Mouse (Mus musculus) intestine, embryonic 14.5 days (tissue): ENCODE data around the gene Rnaseh2c. TPM values are rescaled to one million over a fixed set of nuclear protein-coding genes. Genes with fewer than 3 reads are reported as not detected.

ENCODE experiments used
- ATAC-seq: fragments of 200-750 bp; cut with Nextera tagmentation; replicated peaks from 2 replicates; pipeline ENCODE4 v1.8.0; 2017; ENCODE audit warnings: low read depth, moderate number of reproducible peaks, moderate TSS enrichment, moderate library complexity; ENCODE audit not compliant: low FRiP score, low TSS enrichment
- DNase-seq: peaks from one replicate; pipeline ENCODE4 v3.0.0-alpha.2; 2018; ENCODE audit warnings: low spot score
- H3K27ac ChIP-seq: fragments of 300-500 bp; sonication (generic); 2 replicates; pipeline ENCODE4 v1.5.1; 2014; ENCODE audit warnings: low read depth, mild to moderate bottlenecking, control low read depth
- H3K27me3 ChIP-seq: fragments of 300-500 bp; sonication (generic); replicated peaks from 2 replicates; pipeline ENCODE4 v1.6.1; 2014; ENCODE audit warnings: low read length, control low read depth; ENCODE audit not compliant: control insufficient read depth, insufficient read depth
- H3K36me3 ChIP-seq: fragments of 300-500 bp; sonication (generic); 2 replicates; pipeline ENCODE4 v1.6.1; 2014; ENCODE audit warnings: low read length, control low read depth; ENCODE audit not compliant: control insufficient read depth, insufficient read depth
- H3K4me1 ChIP-seq: fragments of 300-500 bp; sonication (generic); replicated peaks from 2 replicates; pipeline ENCODE4 v1.6.1; 2014; ENCODE audit warnings: low read length, control low read depth, mixed read lengths; ENCODE audit not compliant: control insufficient read depth, insufficient read depth
- H3K4me2 ChIP-seq: fragments of 300-500 bp; sonication (generic); 2 replicates; pipeline ENCODE4 v1.6.1; 2014; ENCODE audit warnings: low read length
- H3K4me3 ChIP-seq: fragments of 300-500 bp; sonication (generic); 2 replicates; pipeline ENCODE4 v1.5.1; 2014; ENCODE audit warnings: low read depth, low read length, control low read depth, mixed read lengths
- H3K9ac ChIP-seq: fragments of 300-500 bp; sonication (generic); 2 replicates; pipeline ENCODE4 v1.6.1; 2014; ENCODE audit warnings: mild to moderate bottlenecking, low read length
- H3K9me3 ChIP-seq: fragments of 300-500 bp; sonication (generic); 2 replicates; pipeline ENCODE4 v1.6.1; 2016; ENCODE audit warnings: low read length, control low read depth; ENCODE audit not compliant: control insufficient read depth
- WGBS: fragments of 180-500 bp; shearing (Covaris S2); extraction: QIAGEN DNeasy Blood & Tissue Kit; methylation state at CpG from one replicate; pipeline ENCODE4 v1.1.7; 2014; 5-methylcytosine and 5-hydroxymethylcytosine counted together
- polyA plus RNA-seq: library from polyadenylated mRNA; unstranded; fragments of >200 nt; fragmentation: Nextera tagmentation; extraction: Ambion mirVana; gene quantifications from 2 replicates; pipeline ENCODE4 v1.2.1, GENCODE M21; 2014

The Rnaseh2c gene
- polyA plus RNA-seq, 1 experiment from 2014 or later: 131 TPM

- DNase-seq: no peak
- no peak for ATAC-seq
- 79% methylated on average over 9 of the region's 9 CpGs for WGBS
- peaks cover 6% of the 10 kb centered on the region for H3K4me1 ChIP-seq
- no peaks in the 10 kb centered on the region for H3K27me3 ChIP-seq
- no peak overlapping the region for H3K9ac ChIP-seq
- no peak overlapping the region for H3K27ac ChIP-seq
- no peak overlapping the region for H3K4me2 ChIP-seq
- H3K36me3 ChIP-seq: no peaks in the 10 kb centered on the region
- no peak overlapping the region for H3K4me3 ChIP-seq
- no peaks in the 10 kb centered on the region for H3K9me3 ChIP-seq
These were observed 30.4 kb downstream of the Rnaseh2c start for GRCm38 (mm10) chr19:5632120-5632519.

- no peaks in the 10 kb centered on the region for H3K9me3 ChIP-seq
- H3K4me3 ChIP-seq: no peak overlapping the region
- H3K27ac ChIP-seq: no peak overlapping the region
- 73% methylated on average over 7 of the region's 7 CpGs for WGBS
- H3K4me2 ChIP-seq: peak overlapping the region; percentile 85
- DNase-seq: no peak
- ATAC-seq: no peak
- no peak overlapping the region for H3K9ac ChIP-seq
- no peaks in the 10 kb centered on the region for H3K27me3 ChIP-seq
- peaks cover 23% of the 10 kb centered on the region for H3K36me3 ChIP-seq
- peaks cover 22% of the 10 kb centered on the region for H3K4me1 ChIP-seq
These were observed 34.4 kb downstream of the Rnaseh2c start for GRCm38 (mm10) chr19:5636036-5636570.

GRCm38 (mm10) chr19:5636571-5637041 is 34.9 kb downstream of the Rnaseh2c start:
- no peak for DNase-seq
- no peak for ATAC-seq
- 45% methylated on average over 12 of the region's 12 CpGs for WGBS

GRCm38 (mm10) chr19:5637069-5638047 is 35.7 kb downstream of the Rnaseh2c start, which contains the start of gene Rela:
Gene Rela (plus strand): TSS chr19:5637483.
- peak; percentile 89 for DNase-seq
- peak within 1 kb of the TSS; percentile 74 for H3K4me3 ChIP-seq
- H3K4me1 ChIP-seq: peaks cover 22% of the 10 kb centered on the region
- peak; percentile 78 for ATAC-seq
- H3K27ac ChIP-seq: peak within 1 kb of the TSS; percentile 88
- no peaks in the 10 kb centered on the region for H3K9me3 ChIP-seq
- no peaks in the 10 kb centered on the region for H3K27me3 ChIP-seq
- H3K9ac ChIP-seq: peak within 1 kb of the TSS; percentile 88
- peaks cover 36% of the 10 kb centered on the region for H3K36me3 ChIP-seq
- H3K4me2 ChIP-seq: peak within 1 kb of the TSS; percentile 85
- under 1% methylated on average over 98 of the region's 109 CpGs for WGBS

More at GRCm38 (mm10) chr19:5636571-5637041, 34.9 kb downstream of the Rnaseh2c start:
- H3K27me3 ChIP-seq: no peaks in the 10 kb centered on the region
- peaks cover 28% of the 10 kb centered on the region for H3K36me3 ChIP-seq
- H3K9ac ChIP-seq: peak overlapping the region; percentile 88
- peak overlapping the region; percentile 74 for H3K4me3 ChIP-seq
- H3K9me3 ChIP-seq: no peaks in the 10 kb centered on the region
- H3K4me2 ChIP-seq: peak overlapping the region; percentile 85
- H3K27ac ChIP-seq: peak overlapping the region; percentile 88
- peaks cover 22% of the 10 kb centered on the region for H3K4me1 ChIP-seq

GRCm38 (mm10) chr19:5638416-5639005 is 36.8 kb downstream of the Rnaseh2c start:
- Histone ChIP-seq H3K4me3 (peak overlapping the region; percentile 74), H3K9ac (peak overlapping the region; percentile 88), H3K4me1 (peaks cover 22% of the 10 kb centered on the region), H3K36me3 (peaks cover 47% of the 10 kb centered on the region), H3K27ac (no peak overlapping the region), H3K9me3 (no peaks in the 10 kb centered on the region), H3K27me3 (no peaks in the 10 kb centered on the region), H3K4me2 (peak overlapping the region; percentile 85)
- DNase-seq (no peak), ATAC-seq (no peak)
- 88% methylated on average over 18 of the region's 18 CpGs for WGBS

- no peak overlapping the region for H3K9ac ChIP-seq
- no peak overlapping the region for H3K4me2 ChIP-seq
- H3K4me3 ChIP-seq: no peak overlapping the region
- ATAC-seq (no peak), DNase-seq (no peak)
- H3K9me3 ChIP-seq: no peaks in the 10 kb centered on the region
- H3K4me1 ChIP-seq: peaks cover 22% of the 10 kb centered on the region
- WGBS: 45% methylated on average over 9 of the region's 9 CpGs
- H3K27me3 ChIP-seq: no peaks in the 10 kb centered on the region
- no peak overlapping the region; the same call in 1 of the 2 replicates for H3K27ac ChIP-seq
- H3K36me3 ChIP-seq: peaks cover 64% of the 10 kb centered on the region
These were observed 38.7 kb downstream of the Rnaseh2c start for GRCm38 (mm10) chr19:5640339-5640738.

GRCm38 (mm10) chr19:5641021-5641420 is 39.3 kb downstream of the Rnaseh2c start:
- no peak overlapping the region for H3K27ac ChIP-seq
- ATAC-seq (no peak), DNase-seq (no peak)
- H3K36me3 ChIP-seq: peaks cover 71% of the 10 kb centered on the region
- H3K4me3 ChIP-seq: no peak overlapping the region
- H3K27me3 ChIP-seq: no peaks in the 10 kb centered on the region
- no peak overlapping the region for H3K9ac ChIP-seq
- H3K9me3 ChIP-seq: no peaks in the 10 kb centered on the region
- H3K4me2 ChIP-seq: no peak overlapping the region
- WGBS: 86% methylated on average over 17 of the region's 17 CpGs
- peaks cover 22% of the 10 kb centered on the region for H3K4me1 ChIP-seq

GRCm38 (mm10) chr19:5641641-5642040 is 40.0 kb downstream of the Rnaseh2c start:
- H3K36me3 ChIP-seq: peaks cover 77% of the 10 kb centered on the region
- WGBS: 89% methylated on average over 8 of the region's 8 CpGs
- H3K9ac ChIP-seq: no peak overlapping the region
- no peak for DNase-seq
- ATAC-seq: no peak
- no peak overlapping the region for H3K27ac ChIP-seq
- no peaks in the 10 kb centered on the region for H3K9me3 ChIP-seq
- no peaks in the 10 kb centered on the region for H3K27me3 ChIP-seq
- no peak overlapping the region for H3K4me2 ChIP-seq
- peaks cover 17% of the 10 kb centered on the region for H3K4me1 ChIP-seq
- no peak overlapping the region for H3K4me3 ChIP-seq
